Mouse (Mus musculus) monocyte, adult 5-6 weeks (primary cell): Measurements from ENCODE around the gene U2af1l4. TPM values are rescaled to one million over a fixed set of nuclear protein-coding genes. Genes with fewer than 3 reads are reported as not detected.

Experiments used
- ATAC-seq: fragments of 153-309, 156-312 bp; replicated peaks from 2 replicates; pipeline ENCODE4 v1.8.0; 2017; ENCODE audit warnings: mild to moderate bottlenecking; ENCODE audit not compliant: low TSS enrichment, insufficient number of reproducible peaks, severe bottlenecking, poor library complexity, low FRiP score
- total RNA-seq: library from RNA; stranded (forward); fragments of 200-1000, 200-491, 200-594 nt; gene quantifications from 3 replicates; pipeline ENCODE4 v1.2.3, GENCODE M21; 2017

U2af1l4 gene
- total RNA-seq, 1 experiment from 2014 or later: 99.2 TPM

DNA sequence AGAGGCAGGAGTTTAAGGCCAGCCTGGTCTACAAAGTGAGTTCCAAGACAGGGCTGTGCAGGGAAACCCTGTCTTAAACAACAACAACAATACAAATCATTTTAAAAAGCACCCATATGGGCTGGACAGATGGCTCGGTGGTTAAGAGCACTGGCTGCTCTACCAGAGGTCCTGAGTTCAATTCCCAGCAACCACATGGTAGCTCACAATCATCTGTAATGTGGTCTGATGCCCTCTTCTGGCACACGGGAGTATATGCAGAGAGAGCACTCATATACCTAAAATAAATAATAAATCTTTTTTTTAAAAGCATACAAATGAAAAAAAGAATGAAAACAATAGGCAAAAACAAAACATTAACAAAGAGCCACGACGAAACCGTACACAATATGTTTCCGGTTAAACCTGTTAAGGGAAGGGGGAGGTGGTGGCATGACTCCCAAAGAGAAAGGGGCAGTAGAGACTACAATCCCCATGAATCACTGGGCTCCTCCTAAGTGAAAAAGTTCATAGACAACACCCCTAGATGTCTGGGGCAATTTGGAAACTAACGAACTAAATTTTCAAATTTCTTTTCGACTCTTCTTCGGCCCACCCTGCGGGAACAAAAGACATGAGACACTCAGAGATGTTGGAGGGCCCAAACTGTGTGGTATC lies 11.5 kb upstream of the U2af1l4 start:
- ATAC-seq: peak; percentile 29; the same call in 1 of the 2 replicates

DNA sequence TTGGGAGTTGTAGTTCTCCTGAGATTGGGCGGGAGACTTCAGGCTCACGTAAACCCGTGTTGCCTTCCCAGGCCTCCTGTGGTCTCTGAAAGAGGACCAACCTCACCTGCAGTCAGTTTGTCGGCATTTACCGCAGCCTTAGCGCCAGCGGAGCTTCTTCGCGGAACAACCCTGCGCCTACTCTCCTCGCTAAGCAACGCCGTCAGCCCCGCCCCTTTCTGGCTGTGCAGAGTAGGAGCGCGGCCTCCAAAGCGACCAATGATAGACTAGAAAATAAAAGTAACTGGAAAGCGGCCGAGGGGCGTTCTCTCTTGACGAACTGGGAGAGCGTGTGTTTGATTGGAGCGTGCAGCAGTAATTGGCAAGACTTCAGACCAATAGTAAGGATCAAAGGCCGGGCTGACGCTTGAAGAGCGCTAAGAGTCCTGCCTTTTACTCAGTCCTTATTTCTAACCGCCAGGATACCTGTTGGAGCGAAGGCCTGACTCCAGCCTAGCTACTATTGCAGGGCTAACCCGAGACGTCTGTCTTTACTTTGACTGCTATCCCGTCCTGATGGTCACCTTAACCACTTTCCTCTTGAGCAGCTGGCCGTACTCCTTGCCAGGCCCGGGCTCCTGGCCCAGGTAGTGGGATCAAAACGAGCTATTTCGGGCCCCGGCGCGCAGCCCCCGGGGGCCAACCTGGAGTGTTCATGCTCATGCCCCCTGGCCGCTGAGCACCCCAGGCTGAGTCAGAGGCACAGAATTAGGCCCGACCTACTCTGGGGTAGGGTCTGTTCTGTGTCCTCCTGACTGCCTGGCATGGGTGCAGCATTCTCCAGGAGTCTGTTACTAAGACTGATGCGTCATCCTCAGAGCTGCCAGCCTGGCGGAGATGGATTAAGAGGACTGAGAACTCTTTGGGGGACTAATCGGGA lies 10.7 kb upstream of the U2af1l4 start, which contains the start of the genes Hspb6 and Proser3:
Hspb6 (plus strand) TSS at position 77 of the 919 bp plus-strand sequence.
Proser3 (minus strand) TSS at position 198 of the 919 bp plus-strand sequence.
- ATAC-seq: peak; percentile 90

DNA sequence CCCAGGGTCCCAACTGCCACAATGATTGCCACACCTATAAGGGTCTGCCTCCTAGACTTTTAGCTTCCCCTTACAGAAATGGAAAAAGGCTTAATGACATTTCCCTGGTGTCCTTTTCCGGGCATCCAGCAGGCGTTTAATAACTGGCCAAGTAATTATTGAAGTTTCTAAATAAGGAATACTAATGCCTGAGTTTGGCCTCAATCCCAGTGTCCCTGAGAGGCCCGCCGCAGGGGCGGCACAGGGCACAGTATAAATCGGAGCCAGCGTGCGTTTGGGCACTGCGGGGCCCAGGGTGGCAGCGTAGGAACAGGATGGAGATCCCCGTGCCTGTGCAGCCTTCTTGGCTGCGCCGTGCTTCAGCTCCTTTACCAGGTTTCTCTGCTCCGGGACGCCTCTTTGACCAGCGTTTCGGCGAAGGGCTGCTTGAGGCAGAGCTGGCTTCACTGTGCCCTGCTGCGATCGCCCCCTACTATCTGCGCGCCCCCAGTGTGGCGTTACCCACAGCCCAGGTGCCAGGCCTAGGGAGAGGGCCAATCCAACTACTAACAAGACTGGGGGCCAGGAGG lies 10.0 kb upstream of the U2af1l4 start:
- ATAC-seq: no peak

DNA sequence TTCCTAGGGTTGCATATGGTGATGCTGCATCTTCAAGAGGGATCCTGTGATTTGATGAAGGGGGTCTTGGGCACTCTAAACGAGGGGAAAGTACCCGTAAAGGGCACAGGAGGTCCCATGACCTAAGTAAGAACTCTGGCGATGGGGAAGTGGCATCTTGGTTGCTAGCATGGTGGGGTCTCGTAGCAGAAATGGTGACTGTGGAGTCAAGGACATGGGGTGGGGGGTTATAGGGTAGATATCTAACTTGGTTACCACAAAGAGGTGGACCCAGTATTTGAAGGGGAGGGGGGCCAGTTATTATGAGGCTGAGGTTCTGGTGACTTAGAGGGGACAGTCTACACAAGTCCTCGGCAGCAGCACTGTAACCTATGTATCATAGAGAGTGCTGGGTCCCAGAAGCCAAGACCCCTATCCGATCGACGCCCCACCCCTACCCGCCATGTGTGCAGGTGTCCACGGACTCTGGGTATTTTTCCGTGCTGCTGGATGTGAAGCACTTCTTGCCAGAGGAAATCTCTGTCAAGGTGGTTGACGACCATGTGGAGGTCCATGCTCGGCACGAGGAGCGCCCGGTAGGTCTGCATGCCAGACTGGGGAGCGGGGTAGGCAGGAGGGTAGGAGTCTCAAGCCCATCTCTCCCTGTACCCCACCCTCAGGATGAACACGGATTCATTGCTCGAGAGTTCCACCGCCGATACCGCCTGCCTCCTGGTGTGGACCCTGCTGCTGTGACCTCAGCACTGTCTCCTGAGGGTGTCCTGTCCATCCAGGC lies 9.1 kb upstream of the U2af1l4 start:
- no peak for ATAC-seq

DNA sequence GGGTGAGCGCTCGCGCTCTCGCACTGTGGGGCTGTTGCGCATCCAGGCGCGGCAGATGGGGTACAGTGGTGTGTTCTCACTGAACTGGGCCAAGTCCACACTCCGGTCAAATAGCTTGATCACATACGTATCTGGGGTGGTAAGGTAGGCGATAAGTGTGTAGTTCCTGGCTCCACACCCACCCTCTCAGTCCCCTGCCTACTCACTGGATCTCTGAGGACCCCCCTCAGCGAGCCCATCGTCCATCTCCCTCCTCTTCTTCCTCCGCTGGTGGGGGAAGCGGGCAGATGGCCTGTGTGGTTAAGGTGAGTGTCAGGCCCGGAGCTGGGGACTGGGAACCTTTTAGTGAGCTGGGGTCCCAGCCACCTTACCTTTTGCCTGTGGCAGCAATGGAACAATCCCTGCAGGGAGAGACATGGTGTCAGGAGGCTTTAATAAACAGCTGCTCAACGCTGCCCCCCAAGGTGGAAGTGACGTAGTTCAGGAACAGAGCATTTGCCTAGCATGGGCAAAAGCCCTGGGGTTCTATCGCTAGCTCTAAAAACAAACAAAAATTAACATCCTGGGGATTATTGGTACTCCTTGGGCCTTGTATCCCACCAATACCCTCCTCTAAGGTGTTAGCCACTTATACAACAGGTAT lies 6.1 kb upstream of the U2af1l4 start:
- no peak for ATAC-seq

DNA sequence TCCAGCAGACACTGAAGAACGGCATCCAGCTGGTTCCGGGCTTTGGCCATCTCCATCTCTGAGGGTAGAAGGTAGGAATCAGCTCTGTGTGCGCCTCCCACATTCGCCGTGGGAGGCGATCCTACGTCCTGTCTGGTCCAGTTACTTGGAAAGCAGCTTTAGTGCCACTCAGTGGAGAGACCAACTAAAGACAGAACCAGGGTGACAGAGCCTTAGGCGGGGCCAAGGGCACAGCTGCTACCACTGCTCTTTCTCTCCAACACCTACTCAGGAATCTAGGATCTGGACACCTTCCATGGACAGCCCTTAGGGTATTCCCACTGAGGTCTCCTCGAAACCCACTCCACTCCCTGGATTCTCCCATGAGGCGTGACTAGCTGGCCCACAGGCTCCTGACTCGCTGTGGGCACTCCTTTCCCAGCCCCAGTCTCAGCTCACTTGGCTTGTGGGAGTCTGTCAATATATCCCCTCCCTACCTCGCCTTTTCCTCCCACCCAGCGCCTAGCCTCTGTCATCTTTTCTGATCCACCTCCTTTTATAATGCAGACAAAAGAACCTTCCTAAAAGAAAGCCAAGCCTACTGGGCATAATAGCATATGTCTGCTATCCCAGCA lies 5.1 kb upstream of the U2af1l4 start:
- ATAC-seq: no peak

DNA sequence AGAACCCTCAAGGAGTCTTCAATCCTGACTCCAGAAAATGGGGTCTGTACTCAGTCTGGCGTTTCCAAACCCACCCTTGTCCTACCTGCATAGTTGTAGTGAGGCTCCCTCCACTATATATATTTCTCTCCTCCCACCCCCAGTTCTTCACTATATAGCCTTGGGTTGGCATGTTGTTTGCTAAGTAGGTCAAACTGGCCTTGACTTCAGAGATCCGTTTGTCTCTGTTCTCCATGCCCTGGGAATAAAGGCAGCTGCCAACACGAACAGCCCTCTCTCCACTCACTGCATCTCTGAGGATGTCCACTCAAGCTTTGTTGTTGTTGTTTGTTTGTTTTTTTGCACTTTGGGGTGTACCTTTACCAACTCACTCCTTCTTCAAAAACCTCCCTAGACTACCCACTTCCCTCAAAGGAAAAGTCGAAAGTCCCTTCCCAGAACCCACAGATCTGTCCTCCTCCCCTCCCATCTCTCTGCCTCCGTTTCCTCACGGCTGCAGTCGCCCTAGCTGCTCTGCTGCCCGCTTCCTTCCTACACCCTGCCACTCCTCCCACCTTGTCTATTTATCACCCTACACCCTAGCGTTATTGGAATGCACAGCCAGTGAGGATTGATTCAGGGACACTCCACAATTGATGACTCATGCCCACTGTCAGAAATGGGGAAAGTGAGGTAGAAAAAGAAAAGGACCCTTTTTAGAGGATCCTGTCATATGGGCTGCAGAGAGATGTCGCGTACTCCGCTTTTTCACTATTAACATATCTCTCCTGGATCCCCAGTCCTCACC lies 4.3 kb upstream of the U2af1l4 start:
- ATAC-seq: no peak

DNA sequence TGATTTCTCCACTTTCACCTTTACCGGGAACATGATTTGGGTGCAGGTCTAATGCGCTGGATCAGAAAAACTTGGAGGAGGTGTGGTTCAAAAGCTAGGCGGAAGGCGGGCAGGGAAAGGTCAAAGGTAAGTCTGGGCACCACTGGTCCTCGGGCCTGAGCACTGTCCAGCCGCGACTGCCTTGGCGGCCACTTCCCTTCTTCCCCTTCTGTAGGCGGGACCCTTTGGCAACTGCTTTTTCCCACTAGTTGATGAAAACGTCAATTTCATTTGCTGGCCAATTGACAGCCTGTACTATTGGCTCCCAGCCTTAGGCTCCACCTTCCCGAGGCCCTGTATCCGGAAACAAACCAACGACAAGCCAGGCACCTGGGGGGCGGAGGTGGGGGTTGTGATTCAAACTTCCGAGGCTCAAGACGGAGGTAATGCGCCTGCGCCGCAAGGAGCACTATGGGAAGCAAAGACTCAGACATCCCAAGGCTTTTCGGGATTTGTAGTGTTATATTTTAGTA lies 3.6 kb upstream of the U2af1l4 start, which contains the start of gene Lin37:
Lin37 (minus strand) TSS at position 396 of the 512 bp plus-strand sequence.
- ATAC-seq: peak; percentile 77

DNA sequence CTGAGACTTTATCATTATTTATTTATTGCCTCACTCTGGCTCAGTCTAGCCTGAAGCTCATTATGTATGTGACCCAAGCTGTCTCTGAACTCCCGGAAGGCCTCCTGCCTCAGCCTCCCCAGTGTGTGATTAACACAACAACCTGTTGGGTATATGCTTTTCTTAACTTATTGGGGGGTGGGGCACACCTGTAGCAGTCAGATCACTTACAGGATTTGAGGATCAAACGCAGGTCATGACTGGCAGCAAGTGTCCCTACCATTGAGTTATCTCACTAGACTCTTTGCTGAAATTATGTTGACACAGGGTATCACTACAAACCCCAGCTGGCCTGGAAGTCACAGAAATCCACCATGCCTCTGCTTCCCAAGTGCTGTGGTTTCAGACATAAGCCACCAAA lies 2.8 kb upstream of the U2af1l4 start:
- ATAC-seq: no peak

DNA sequence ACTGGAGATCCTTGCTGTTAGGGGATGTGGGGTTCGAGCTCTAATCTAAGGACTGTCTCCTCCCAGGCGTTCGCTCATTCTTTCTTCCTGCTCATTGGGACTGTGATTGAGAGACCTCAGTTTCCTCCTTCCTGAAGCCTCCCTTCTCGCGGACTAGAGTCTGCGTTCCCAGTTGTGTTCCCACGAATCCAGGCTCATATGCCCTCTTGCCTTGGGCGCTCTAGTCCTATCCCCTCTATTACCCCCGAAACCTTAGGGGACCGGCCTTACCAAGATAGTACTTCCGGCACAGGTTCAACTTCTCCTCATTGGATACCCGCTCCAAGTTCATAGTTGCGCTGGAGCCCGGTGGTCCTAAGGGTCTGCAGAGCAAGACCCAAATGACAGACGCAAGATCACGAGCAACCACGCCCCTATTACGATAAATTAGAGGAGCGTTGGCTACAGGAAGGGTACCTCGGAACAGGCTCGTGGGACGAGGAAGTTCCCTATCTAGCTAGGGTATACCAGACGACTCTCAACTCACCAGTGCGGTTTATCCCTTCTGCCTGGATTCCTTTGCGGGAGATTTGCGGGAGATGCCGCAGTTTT lies 480 bp upstream of the U2af1l4 start:
- ATAC-seq: no peak

DNA sequence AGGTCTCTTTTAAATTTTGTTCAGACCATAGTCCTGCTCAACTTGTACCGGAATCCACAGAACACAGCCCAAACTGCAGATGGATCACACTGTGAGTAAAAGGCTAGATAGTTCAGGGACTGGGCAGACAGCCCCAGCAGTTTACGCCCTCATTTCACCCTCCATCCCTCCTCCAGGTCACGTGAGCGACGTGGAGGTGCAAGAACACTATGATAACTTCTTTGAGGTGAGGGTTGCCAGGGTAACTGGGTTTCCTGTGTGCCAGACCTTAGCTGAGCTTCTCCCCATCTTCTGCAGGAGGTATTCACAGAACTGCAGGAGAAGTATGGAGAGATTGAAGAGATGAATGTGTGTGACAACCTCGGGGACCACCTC lies 792 bp downstream of the U2af1l4 start:
- ATAC-seq: no peak

DNA sequence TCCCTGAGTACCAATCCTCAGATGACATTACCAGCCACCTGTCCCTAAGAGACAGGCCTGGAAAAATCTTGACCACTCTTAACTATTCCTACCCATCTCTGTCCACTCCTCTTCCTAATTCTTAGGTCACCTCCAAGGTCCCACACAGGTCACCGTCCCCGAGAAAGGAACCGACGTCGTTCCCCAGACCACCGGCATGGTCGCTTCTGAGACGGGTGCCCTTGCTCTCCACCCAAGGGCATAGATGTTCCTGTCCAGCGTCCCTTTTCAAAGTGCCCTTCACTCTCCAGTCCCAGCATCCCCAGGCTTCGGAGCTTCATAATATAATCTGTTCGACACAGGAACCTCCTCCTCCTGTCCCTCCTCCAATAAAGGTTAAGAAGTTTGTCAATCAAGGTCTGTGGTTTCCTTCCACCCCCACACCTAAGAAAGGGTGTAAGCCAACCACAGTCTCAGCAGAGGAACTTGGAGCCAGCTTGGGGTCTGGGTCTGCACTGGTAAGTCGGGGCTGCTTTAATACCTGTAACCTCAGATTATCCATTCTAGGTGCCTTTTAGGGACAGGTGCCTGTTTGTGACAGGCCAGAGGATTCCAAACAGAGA lies 2.0 kb downstream of the U2af1l4 start, which contains the start of gene Igflr1:
Igflr1 (plus strand) TSS at position 458 of the 602 bp plus-strand sequence.
- ATAC-seq: no peak

DNA sequence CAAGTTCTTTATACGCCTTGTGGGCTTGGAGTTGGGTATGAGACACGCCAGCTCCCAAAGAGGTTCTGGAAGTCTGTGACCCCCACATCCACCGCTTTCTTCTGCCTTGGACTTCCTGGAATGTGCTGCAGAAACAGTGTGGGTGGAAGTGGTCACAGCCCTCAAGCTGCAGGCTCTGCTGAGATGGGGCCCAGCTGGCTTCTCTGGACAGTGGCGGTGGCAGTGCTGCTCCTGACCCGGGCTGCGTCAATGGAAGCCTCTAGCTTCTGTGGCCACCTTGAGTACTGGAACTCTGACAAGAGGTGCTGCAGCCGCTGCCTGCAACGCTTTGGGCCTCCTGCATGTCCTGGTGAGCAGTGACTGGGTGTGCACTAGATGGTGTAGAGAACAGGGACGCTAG lies 2.9 kb downstream of the U2af1l4 start:
- no peak for ATAC-seq

DNA sequence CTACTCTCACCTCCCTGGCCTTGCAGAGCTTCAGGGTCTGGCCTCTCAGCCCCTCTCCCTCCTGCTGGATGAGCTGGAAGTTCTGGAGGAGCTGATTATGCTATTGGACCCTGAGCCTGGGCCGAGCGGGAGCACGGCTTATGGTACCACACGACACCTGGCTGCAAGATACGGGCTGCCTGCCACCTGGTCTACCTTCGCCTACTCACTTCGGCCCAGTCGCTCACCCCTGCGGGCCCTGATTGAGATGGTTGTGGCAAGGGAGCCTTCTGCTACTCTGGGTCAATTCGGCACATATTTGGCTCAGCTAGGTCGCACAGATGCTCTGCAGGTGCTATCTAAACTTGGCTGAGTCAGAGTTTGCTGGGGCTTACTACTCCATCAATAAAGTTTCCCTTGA lies 4.5 kb downstream of the U2af1l4 start:
- no peak for ATAC-seq

DNA sequence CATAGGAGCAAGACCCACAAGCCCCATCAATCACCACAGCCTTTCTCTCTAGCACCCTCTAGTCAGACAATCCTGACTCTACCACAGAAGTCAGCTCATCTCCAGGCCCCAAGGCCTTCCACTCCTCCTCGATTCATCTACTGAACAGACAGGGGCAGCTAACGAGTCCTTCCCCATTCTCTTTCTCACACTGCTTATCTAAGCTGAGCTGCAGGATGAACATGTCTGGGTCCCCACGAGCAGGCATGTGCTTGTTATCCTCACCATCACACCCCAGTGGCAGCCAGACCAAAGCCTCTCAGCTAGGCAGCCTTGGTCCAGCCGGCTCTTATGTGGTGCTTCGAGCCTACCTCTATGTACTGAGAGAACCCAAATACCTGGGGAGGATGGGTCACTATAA lies 9.3 kb downstream of the U2af1l4 start:
- ATAC-seq: no peak

DNA sequence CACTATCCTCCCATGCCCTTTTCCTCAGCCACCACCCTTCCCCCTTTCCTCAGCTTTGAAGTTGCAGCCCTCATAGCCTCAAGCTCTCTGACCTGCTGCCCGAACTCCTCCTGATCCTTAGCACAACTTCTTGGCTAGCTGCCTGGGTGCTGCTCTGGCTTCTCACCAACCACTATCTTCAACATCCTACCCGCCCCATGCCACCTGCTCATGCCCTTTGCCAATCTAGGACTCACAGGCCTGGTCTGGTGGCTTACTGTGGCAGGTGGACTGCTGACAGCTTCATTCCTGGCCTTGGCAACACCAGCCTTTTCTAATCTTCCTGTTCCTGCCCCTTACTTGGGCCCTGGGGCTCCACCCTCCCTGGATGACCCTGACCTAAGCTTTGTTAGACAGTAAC lies 9.9 kb downstream of the U2af1l4 start:
- ATAC-seq: no peak
